Mouse (Mus musculus) adrenal gland, adult 8-10 months (tissue): Measurements from ENCODE around the gene Atp6v1f. TPM values are rescaled to one million over a fixed set of nuclear protein-coding genes. Genes with fewer than 3 reads are reported as not detected.

Source experiments
- total RNA-seq, 4 experiments: library from RNA; stranded (reverse); gene quantifications; 2 replicates each; pipeline ENCODE4 v1.2.4; 2022

Gene Atp6v1f
- total RNA-seq, 4 experiments from 2014 or later, result 218 to 251 (median 230) TPM

Other genes starting within 250 kb of the Atp6v1f start
- gene Hilpda, start 195.2 kb upstream of the Atp6v1f start, total RNA-seq, result 1 to 10 TPM; 4.6 to 9.3 (median 7.7) TPM
- gene Fam71f2, start 188.1 kb upstream of the Atp6v1f start, total RNA-seq, result under 1 TPM in 1 of 4 experiments, not detected in 3; 0.23 TPM
- gene Fam71f1, start 148.6 kb upstream of the Atp6v1f start, total RNA-seq, result not detected
- gene Calu, start 119.6 kb upstream of the Atp6v1f start, total RNA-seq, result 100 to 1,000 TPM; 121 to 136 (median 126) TPM
- not detected for gene Opn1sw, start 79.2 kb upstream of the Atp6v1f start, total RNA-seq
- 10 to 100 TPM in 1 of 4 experiments, 1 to 10 TPM in 3; 4.4 to 13.1 (median 5.7) TPM for gene Ccdc136, start 71.4 kb upstream of the Atp6v1f start, total RNA-seq
- gene Flnc, start 34.5 kb upstream of the Atp6v1f start, total RNA-seq, result 1 to 10 TPM; 2.9 to 8.6 (median 5.2) TPM
- gene Atp6v1fnb, start 3.7 kb downstream of the Atp6v1f start, total RNA-seq, result 1 to 10 TPM in 1 of 4 experiments, under 1 TPM in 2, not detected in 1; 0.38 to 1.5 (median 0.91) TPM
- 1 to 10 TPM; 1.7 to 2.5 (median 1.8) TPM for gene Kcp, start 40.2 kb downstream of the Atp6v1f start, total RNA-seq
- gene Irf5, start 58.9 kb downstream of the Atp6v1f start, total RNA-seq, result 1 to 10 TPM; 5.1 to 7.8 (median 7.7) TPM
- 10 to 100 TPM; 48.3 to 65.6 (median 61.3) TPM for gene Tnpo3, start 142.2 kb downstream of the Atp6v1f start, total RNA-seq
- 1 to 10 TPM; 2.7 to 4.9 (median 3.8) TPM for gene Tspan33, start 226.5 kb downstream of the Atp6v1f start, total RNA-seq